Mouse (Mus musculus): ENCODE measurements around the gene Gm10720. TPM values are rescaled to one million over a fixed set of nuclear protein-coding genes. Genes with fewer than 3 reads are reported as not detected.
"Not testable (repeated sequence)": the region's sequence is repeated elsewhere in the genome, so short reads cannot be mapped to it uniquely, and the experiment has no call there.

Gene Gm10720
- not detected in 2 replicates for total RNA-seq (2014; rRNA removed)
- polyA plus RNA-seq (2015; fragmentation: Nextera tagmentation; extraction: Ambion mirVana) = not detected in 2 replicates

- not testable (repeated sequence) for H3K27me3 ChIP-seq (ENCODE audit: insufficient read depth, low read length); H3K36me3 ChIP-seq (ENCODE audit: insufficient read depth, low read length); ATAC-seq; H3K4me3 ChIP-seq (ENCODE audit: low read length); H3K27ac ChIP-seq; H3K9me3 ChIP-seq (ENCODE audit: low read length); H3K4me1 ChIP-seq (ENCODE audit: insufficient read depth, low read length); H3K9ac ChIP-seq (replicated peaks; ENCODE audit: low read length); H3K4me2 ChIP-seq (ENCODE audit: low read depth, low read length); DNase-seq (ENCODE audit: low spot score)
- WGBS = 58% methylated on average over 4 of the region's 9 CpGs
Observed at GRCm38 (mm10) chr9:3015354-3015753, at the start of gene Gm10720. TSS of gene Gm10720 (plus strand) at chr9:3015654.

DNA sequence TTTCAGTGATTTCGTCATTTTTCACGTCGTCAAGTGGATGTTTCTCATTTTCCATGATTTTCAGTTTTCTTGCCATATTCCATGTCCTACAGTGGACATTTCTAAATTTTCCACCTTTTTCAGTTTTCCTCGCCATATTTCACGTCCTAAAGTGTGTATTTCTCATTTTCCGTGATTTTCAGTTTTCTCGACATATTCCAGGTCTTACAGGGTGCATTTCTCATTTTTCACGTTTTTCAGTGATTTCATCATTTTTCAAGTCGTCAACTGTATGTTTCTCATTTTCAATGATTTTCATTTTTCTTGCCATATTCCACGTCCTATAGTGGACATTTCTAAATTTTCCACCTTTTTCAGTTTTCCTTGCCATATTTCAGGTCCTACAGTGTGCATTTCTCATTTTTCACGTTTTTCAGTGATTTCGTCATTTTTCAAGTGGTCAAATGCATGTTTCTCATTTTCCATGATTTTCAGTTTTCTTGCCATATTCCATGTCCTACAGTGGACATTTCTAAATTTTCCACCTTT, 14.9 kb upstream of the Gm10720 start, which contains the start of gene Gm10722:
TSS of gene Gm10722 (plus strand) at position 478 of the 528 bp plus-strand sequence.
- not testable (repeated sequence) for H3K27me3 ChIP-seq (ENCODE audit: insufficient read depth, low read length); H3K4me3 ChIP-seq (ENCODE audit: low read length); H3K9ac ChIP-seq (replicated peaks; ENCODE audit: low read length); H3K27ac ChIP-seq; H3K9me3 ChIP-seq (ENCODE audit: low read length); H3K4me2 ChIP-seq (ENCODE audit: low read depth, low read length); H3K36me3 ChIP-seq (ENCODE audit: insufficient read depth, low read length); H3K4me1 ChIP-seq (ENCODE audit: insufficient read depth, low read length); ATAC-seq
- 71% methylated on average over 12 of the region's 12 CpGs for WGBS
- DNase-seq (ENCODE audit: low spot score) = peak; percentile 46

- H3K4me3 ChIP-seq (ENCODE audit: low read length); H3K27ac ChIP-seq; H3K4me2 ChIP-seq (ENCODE audit: low read depth, low read length); H3K9me3 ChIP-seq (ENCODE audit: low read length); DNase-seq (ENCODE audit: low spot score); H3K27me3 ChIP-seq (ENCODE audit: insufficient read depth, low read length); H3K36me3 ChIP-seq (ENCODE audit: insufficient read depth, low read length); H3K9ac ChIP-seq (replicated peaks; ENCODE audit: low read length); H3K4me1 ChIP-seq (ENCODE audit: insufficient read depth, low read length); ATAC-seq: not testable (repeated sequence)
- 64% methylated on average over 8 of the region's 8 CpGs for WGBS
Observed at GRCm38 (mm10) chr9:3001006-3001405, 14.4 kb upstream of the Gm10720 start.

DNA sequence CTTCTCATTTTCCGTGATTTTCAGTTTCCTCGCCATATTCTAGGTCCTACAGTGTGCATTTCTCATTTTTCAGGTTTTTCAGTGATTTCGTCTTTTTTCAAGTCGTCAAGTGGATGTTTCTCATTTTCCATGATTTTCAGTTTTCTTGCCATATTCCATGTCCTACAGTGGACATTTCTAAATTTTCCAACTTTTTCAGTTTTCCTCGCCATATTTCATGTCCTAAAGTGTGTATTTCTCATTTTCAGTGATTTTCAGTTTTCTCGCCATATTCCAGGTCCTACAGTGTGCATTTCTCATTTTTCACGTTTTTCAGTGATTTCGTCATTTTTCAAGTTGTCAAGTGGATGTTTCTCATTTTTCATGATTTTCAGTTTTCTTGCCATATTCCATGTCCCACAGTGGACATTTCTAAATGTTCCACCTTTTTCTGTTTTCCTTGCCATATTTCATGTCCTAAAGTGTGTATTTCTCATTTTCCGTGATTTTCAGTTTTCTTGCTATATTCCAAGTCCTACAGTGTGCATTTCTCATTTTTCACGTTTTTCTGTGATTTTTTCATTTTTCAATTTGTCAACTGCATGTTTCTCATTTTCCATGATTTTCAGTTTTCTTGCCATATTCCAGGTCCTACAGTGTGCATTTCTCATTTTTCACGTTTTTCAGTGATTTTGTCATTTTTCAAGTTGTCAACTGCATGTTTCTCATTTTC, 13.3 kb upstream of the Gm10720 start:
- H3K4me2 ChIP-seq (ENCODE audit: low read depth, low read length); H3K27ac ChIP-seq; H3K27me3 ChIP-seq (ENCODE audit: insufficient read depth, low read length); H3K4me3 ChIP-seq (ENCODE audit: low read length); H3K9me3 ChIP-seq (ENCODE audit: low read length); H3K4me1 ChIP-seq (ENCODE audit: insufficient read depth, low read length); H3K9ac ChIP-seq (replicated peaks; ENCODE audit: low read length); H3K36me3 ChIP-seq (ENCODE audit: insufficient read depth, low read length): not testable (repeated sequence)
- 54% methylated on average over 8 of the region's 11 CpGs for WGBS
- ATAC-seq (peak; percentile 89), DNase-seq (ENCODE audit: low spot score) (peak; percentile 17)

DNA sequence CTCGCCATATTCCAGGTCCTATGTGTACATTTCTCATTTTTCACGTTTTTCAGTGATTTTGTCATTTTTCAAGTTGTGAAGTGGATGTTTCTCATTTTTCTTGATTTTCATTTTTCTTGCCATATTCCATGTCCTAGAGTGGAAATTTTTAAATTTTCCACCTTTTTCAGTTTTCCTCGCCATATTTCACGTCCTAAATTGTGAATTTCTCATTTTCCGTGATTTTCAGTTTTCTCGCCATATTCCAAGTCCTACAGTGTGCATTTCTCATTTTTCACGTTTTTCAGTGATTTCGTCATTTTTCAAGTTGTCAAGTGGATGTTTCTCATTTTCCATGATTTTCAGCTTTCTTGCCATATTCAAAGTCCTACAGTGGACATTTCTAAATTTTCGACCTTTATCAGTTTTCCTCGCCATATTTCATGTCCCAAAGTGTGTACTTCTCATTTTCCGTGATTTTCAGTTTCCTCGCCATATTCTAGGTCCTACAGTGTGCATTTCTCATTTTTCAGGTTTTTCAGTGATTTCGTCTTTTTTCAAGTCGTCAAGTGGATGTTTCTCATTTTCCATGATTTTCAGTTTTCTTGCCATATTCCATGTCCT, 12.6 kb upstream of the Gm10720 start, which contains the start of gene Gm11168:
TSS of gene Gm11168 (plus strand) at position 553 of the 603 bp plus-strand sequence.
- not testable (repeated sequence) for H3K4me1 ChIP-seq (ENCODE audit: insufficient read depth, low read length); H3K4me2 ChIP-seq (ENCODE audit: low read depth, low read length); H3K27ac ChIP-seq; H3K9me3 ChIP-seq (ENCODE audit: low read length); H3K27me3 ChIP-seq (ENCODE audit: insufficient read depth, low read length); H3K36me3 ChIP-seq (ENCODE audit: insufficient read depth, low read length); ATAC-seq; H3K4me3 ChIP-seq (ENCODE audit: low read length); H3K9ac ChIP-seq (replicated peaks; ENCODE audit: low read length); DNase-seq (ENCODE audit: low spot score)
- 67% methylated on average over 6 of the region's 14 CpGs for WGBS

GRCm38 (mm10) chr9:3006179-3006578, 9.3 kb upstream of the Gm10720 start:
- whole genome bisulfite sequencing = 87% methylated on average over 1 of the region's 5 CpGs
- H3K4me1 ChIP-seq (ENCODE audit: insufficient read depth, low read length); DNase-seq (ENCODE audit: low spot score); H3K27me3 ChIP-seq (ENCODE audit: insufficient read depth, low read length); H3K36me3 ChIP-seq (ENCODE audit: insufficient read depth, low read length); H3K4me2 ChIP-seq (ENCODE audit: low read depth, low read length); H3K27ac ChIP-seq; ATAC-seq; H3K9me3 ChIP-seq (ENCODE audit: low read length); H3K4me3 ChIP-seq (ENCODE audit: low read length); H3K9ac ChIP-seq (replicated peaks; ENCODE audit: low read length): not testable (repeated sequence)

- not testable (repeated sequence) for H3K4me1 ChIP-seq (ENCODE audit: insufficient read depth, low read length); DNase-seq (ENCODE audit: low spot score); H3K4me3 ChIP-seq (ENCODE audit: low read length); H3K9ac ChIP-seq (replicated peaks; ENCODE audit: low read length); H3K27ac ChIP-seq; H3K36me3 ChIP-seq (ENCODE audit: insufficient read depth, low read length); H3K27me3 ChIP-seq (ENCODE audit: insufficient read depth, low read length); H3K9me3 ChIP-seq (ENCODE audit: low read length); H3K4me2 ChIP-seq (ENCODE audit: low read depth, low read length)
- ATAC-seq = peak; percentile 81
- 70% methylated on average over 7 of the region's 8 CpGs for WGBS
Observed at GRCm38 (mm10) chr9:3006636-3007035, 8.8 kb upstream of the Gm10720 start.

GRCm38 (mm10) chr9:3007272-3007671, 8.2 kb upstream of the Gm10720 start:
- H3K9me3 ChIP-seq (ENCODE audit: low read length); H3K36me3 ChIP-seq (ENCODE audit: insufficient read depth, low read length); H3K4me3 ChIP-seq (ENCODE audit: low read length); H3K4me1 ChIP-seq (ENCODE audit: insufficient read depth, low read length); H3K4me2 ChIP-seq (ENCODE audit: low read depth, low read length); H3K27me3 ChIP-seq (ENCODE audit: insufficient read depth, low read length); H3K9ac ChIP-seq (replicated peaks; ENCODE audit: low read length); H3K27ac ChIP-seq: not testable (repeated sequence)
- WGBS = 74% methylated on average over 7 of the region's 9 CpGs
- ATAC-seq (0 out of 2 replicates have a peak, but pooled peaks have one; percentile 25), DNase-seq (ENCODE audit: low spot score) (peak; percentile 10)

DNA sequence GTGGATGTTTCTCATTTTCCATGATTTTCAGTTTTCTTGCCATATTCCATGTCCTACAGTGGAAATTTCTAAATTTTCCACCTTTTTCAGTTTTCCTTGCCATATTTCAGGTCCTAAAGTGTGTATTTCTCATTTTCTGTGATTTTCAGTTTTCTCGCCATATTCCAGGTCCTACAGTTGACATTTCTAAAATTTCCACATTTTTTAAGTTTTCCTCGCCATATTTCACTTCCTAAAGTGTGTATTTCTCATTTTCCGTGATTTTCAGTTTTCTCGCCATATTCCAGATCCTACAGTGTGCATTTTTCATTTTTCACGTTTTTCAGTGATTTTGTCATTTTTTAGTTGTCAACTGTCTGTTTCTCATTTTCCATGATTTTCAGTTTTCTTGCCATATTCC, 6.1 kb upstream of the Gm10720 start:
- not testable (repeated sequence) for H3K9ac ChIP-seq (replicated peaks; ENCODE audit: low read length); DNase-seq (ENCODE audit: low spot score); H3K9me3 ChIP-seq (ENCODE audit: low read length); H3K4me2 ChIP-seq (ENCODE audit: low read depth, low read length); H3K4me3 ChIP-seq (ENCODE audit: low read length); H3K4me1 ChIP-seq (ENCODE audit: insufficient read depth, low read length); H3K36me3 ChIP-seq (ENCODE audit: insufficient read depth, low read length); H3K27ac ChIP-seq; H3K27me3 ChIP-seq (ENCODE audit: insufficient read depth, low read length)
- no CpG with 5 or more reads among the region's 5 CpGs for WGBS
- ATAC-seq = peak; percentile 62; the same call in 1 of the 2 replicates

Measured in hindbrain, postnatal 0 days (tissue).